Mouse (Mus musculus) brain, embryonic 14.5 days (tissue): ENCODE data around the gene Mlh3.

ENCODE experiments used
- CTCF ChIP-seq: fragments of 200-500 bp; IDR thresholded peaks from 2 replicates; pipeline ENCODE4 v1.5.1; 2012; ENCODE audit warnings: inconsistent platforms, mild to moderate bottlenecking, moderate library complexity, borderline replicate concordance; ENCODE audit not compliant: insufficient read depth, insufficient read length; ENCODE audit errors: extremely low read depth
- POLR2A ChIP-seq: fragments of 200-500 bp; IDR thresholded peaks from 2 replicates; pipeline ENCODE4 v1.6.1; 2012; ENCODE audit warnings: mild to moderate bottlenecking, inconsistent platforms, borderline replicate concordance; ENCODE audit not compliant: poor library complexity, insufficient read depth, insufficient read length, severe bottlenecking; ENCODE audit errors: extremely low read depth

DNA sequence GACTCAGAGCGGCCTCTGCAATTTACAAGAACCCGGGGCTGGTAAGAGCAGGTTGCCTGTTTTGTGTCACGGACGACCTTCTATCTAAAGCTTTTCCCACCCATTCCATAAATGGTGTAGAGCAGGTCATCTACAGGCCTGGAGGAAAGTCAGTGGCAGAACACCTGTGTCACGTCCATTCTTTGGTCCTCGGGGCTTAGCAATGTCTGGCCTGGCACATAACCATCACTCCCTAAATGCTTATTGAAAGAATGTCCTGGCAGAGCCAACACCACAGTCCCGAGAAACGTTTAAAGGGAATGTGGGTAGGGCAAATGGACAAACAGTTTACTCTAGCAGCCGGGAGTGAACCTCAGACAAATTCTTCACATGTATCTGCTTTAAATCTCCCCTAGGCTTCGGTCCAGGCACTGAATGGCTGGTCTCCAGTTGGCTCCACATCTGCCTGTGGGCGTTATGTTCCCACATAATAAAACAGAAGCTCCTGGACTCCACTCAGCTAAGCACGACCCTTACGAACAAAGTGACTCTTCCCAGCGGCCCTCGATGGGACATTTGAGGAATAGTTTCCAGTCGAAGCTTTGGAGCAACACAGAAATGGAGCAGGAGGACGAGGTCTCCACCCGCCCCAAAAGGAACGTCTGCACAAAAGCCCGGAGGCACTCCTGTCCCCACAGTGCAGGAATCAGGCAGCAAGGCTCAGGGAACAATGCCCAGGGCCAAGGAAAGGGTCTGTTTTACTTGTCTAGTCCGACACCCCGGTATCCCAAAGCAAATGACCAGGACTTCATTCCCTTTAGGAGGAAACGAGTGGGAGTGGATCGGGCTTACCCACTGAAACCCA, 19.0 kb upstream of the Mlh3 start:
- TF ChIP-seq CTCF (no peak), POLR2A (no peak)
